In genomic region chr9:107736185-107736485, GRCm38 (mm10) we compare ENCODE assay signal across 8 mouse cellular contexts. TPM values are rescaled to one million over a fixed set of nuclear protein-coding genes. Genes with fewer than 3 reads are reported as not detected.
DNase-seq lines count a peak whose midpoint lies in the region; ATAC-seq and TF ChIP-seq lines count a peak whose summit lies in the region.

No protein-coding gene starts in this region.

- no peak for TF ChIP-seq CTCF in lung, adult 2 months (IDR thresholded peaks at IDR 0.05; ENCODE audit: insufficient read depth, low read length)

- peak overlapping the region; percentile 44 for H3K4me2 ChIP-seq in lung, embryonic 15.5 days
- peak overlapping the region; percentile 46 for H3K4me2 ChIP-seq in forebrain, embryonic 12.5 days
- peak overlapping the region; percentile 48 for H3K4me2 ChIP-seq in kidney, embryonic 16.5 days (replicated peaks; ENCODE audit: low read depth, low read length)
- H3K4me2 ChIP-seq in neural tube, embryonic 13.5 days: peak overlapping the region; percentile 39

- no peak for TF ChIP-seq POLR2A in lung, adult 2 months (IDR thresholded peaks at IDR 0.05; ENCODE audit: borderline replicate concordance, extremely low read depth, low read depth, low read length)

- 1% methylated on average over 7 of the region's 7 CpGs for WGBS in lung, embryonic 15.5 days
- 4% methylated on average over 7 of the region's 7 CpGs for WGBS in lung, adult 2 months
- 3% methylated on average over 7 of the region's 7 CpGs for WGBS in forebrain, embryonic 12.5 days
- 0% methylated on average over 7 of the region's 7 CpGs for WGBS in kidney, embryonic 16.5 days
- 2% methylated on average over 7 of the region's 7 CpGs for WGBS in neural tube, embryonic 13.5 days

- H3K9me3 ChIP-seq in lung, embryonic 15.5 days: no peaks in the 10 kb centered on the region
- no peaks in the 10 kb centered on the region for H3K9me3 ChIP-seq in forebrain, embryonic 12.5 days
- no peaks in the 10 kb centered on the region for H3K9me3 ChIP-seq in kidney, embryonic 16.5 days (ENCODE audit: low read length)
- H3K9me3 ChIP-seq in neural tube, embryonic 13.5 days: no peaks in the 10 kb centered on the region

- H3K4me3 ChIP-seq in lung, embryonic 15.5 days: no peak overlapping the region
- H3K4me3 ChIP-seq in lung, adult 2 months (replicated peaks; ENCODE audit: extremely low read depth, low read depth, low read length): no peak overlapping the region
- H3K4me3 ChIP-seq in forebrain, embryonic 12.5 days (replicated peaks): peak overlapping the region; percentile 16; the same call in 1 of the 2 replicates
- peak overlapping the region; percentile 15; the same call in 1 of the 2 replicates for H3K4me3 ChIP-seq in kidney, embryonic 16.5 days (ENCODE audit: low read length)
- H3K4me3 ChIP-seq in neural tube, embryonic 13.5 days: no peak overlapping the region

- DNase-seq in lung, adult 2 months: no peak
- no peak for DNase-seq in left cerebral cortex, adult 8-10 months (ENCODE audit: low spot score in 2 of 2)
- DNase-seq in gastrocnemius, postnatal 25 days: no peak
- no peak for DNase-seq in frontal cortex, adult 2 months (ENCODE audit: extremely low spot score in 1 of 2, low spot score in 1 of 2)

- peaks cover 30% of the 10 kb centered on the region for H3K36me3 ChIP-seq in lung, embryonic 15.5 days
- H3K36me3 ChIP-seq in forebrain, embryonic 12.5 days (replicated peaks): peaks cover 30% of the 10 kb centered on the region
- H3K36me3 ChIP-seq in kidney, embryonic 16.5 days (ENCODE audit: insufficient read depth, low read length): peaks cover 24% of the 10 kb centered on the region
- peaks cover 31% of the 10 kb centered on the region for H3K36me3 ChIP-seq in neural tube, embryonic 13.5 days

- H3K9ac ChIP-seq in lung, embryonic 15.5 days: no peak overlapping the region
- peak overlapping the region; percentile 43; the same call in 1 of the 2 replicates for H3K9ac ChIP-seq in forebrain, embryonic 12.5 days
- peak overlapping the region; percentile 37 for H3K9ac ChIP-seq in kidney, embryonic 16.5 days (replicated peaks; ENCODE audit: low read length)
- peak overlapping the region; percentile 22 for H3K9ac ChIP-seq in neural tube, embryonic 13.5 days

- H3K4me1 ChIP-seq in lung, embryonic 15.5 days: peaks cover 28% of the 10 kb centered on the region
- H3K4me1 ChIP-seq in lung, adult 2 months (ENCODE audit: control insufficient read depth, insufficient read depth, low read length): peaks cover 4% of the 10 kb centered on the region; the same call in 1 of the 2 replicates
- peaks cover 43% of the 10 kb centered on the region for H3K4me1 ChIP-seq in forebrain, embryonic 12.5 days
- peaks cover 32% of the 10 kb centered on the region for H3K4me1 ChIP-seq in kidney, embryonic 16.5 days (ENCODE audit: insufficient read depth, low read length)
- peaks cover 35% of the 10 kb centered on the region for H3K4me1 ChIP-seq in neural tube, embryonic 13.5 days (replicated peaks)

- ATAC-seq in lung, embryonic 15.5 days (ENCODE audit: borderline replicate concordance, extremely low read depth, low FRiP score, low TSS enrichment): no peak
- ATAC-seq in forebrain, embryonic 12.5 days (ENCODE audit: low FRiP score): no peak
- peak; percentile 88 for ATAC-seq in kidney, embryonic 16.5 days (ENCODE audit: low FRiP score, low TSS enrichment)
- ATAC-seq in neural tube, embryonic 13.5 days (ENCODE audit: low read depth): no peak

- no peak overlapping the region for H3K27ac ChIP-seq in lung, embryonic 15.5 days
- H3K27ac ChIP-seq in forebrain, embryonic 12.5 days: peak overlapping the region; percentile 70
- H3K27ac ChIP-seq in kidney, embryonic 16.5 days (ENCODE audit: low read length): peak overlapping the region; percentile 90
- H3K27ac ChIP-seq in neural tube, embryonic 13.5 days (replicated peaks): peak overlapping the region; percentile 57

- H3K27me3 ChIP-seq in lung, embryonic 15.5 days: peaks cover 12% of the 10 kb centered on the region; the same call in 1 of the 2 replicates
- H3K27me3 ChIP-seq in forebrain, embryonic 12.5 days: peaks cover 16% of the 10 kb centered on the region; the same call in 1 of the 2 replicates
- H3K27me3 ChIP-seq in kidney, embryonic 16.5 days (ENCODE audit: insufficient read depth, low read length): no peaks in the 10 kb centered on the region
- H3K27me3 ChIP-seq in neural tube, embryonic 13.5 days: peaks cover 5% of the 10 kb centered on the region; the same call in 1 of the 2 replicates

RNA-seq across cellular contexts. Expression of gene Sema3f, which starts 25.9 kb away (rescaled TPM):
- 12.3 and 13.7 TPM in 2 replicates for polyA plus RNA-seq in lung, embryonic 15.5 days (2015; fragmentation: Nextera tagmentation; extraction: Ambion mirVana)
- polyA plus RNA-seq in lung, adult 2 months (2012; rRNA removed): 318 and 413 TPM in 2 replicates
- polyA plus RNA-seq in forebrain, embryonic 12.5 days (2016; fragmentation: Nextera tagmentation; extraction: Ambion mirVana): 13.2 and 15.2 TPM in 2 replicates
- polyA plus RNA-seq in kidney, embryonic 16.5 days (2015; fragmentation: Nextera tagmentation; extraction: Ambion mirVana): 20.9 and 25.7 TPM in 2 replicates
- 12.2 and 13.2 TPM in 2 replicates for polyA plus RNA-seq in neural tube, embryonic 13.5 days (2015; fragmentation: Nextera tagmentation; extraction: Ambion mirVana)
- total RNA-seq in left cerebral cortex, adult 8-10 months (2022): 10 to 100 TPM; 14.5 to 17.6 (median 16.0) TPM
- total RNA-seq in gastrocnemius, postnatal 25 days (2021): 1 to 10 TPM; 5.9 to 9.7 TPM
- 21.2 and 22.3 TPM in 2 replicates for polyA plus RNA-seq in frontal cortex, adult 2 months (2012; rRNA removed)

RNA-seq across cellular contexts. Expression of gene Rbm5, which starts 34.7 kb away (rescaled TPM):
- 188 and 202 TPM in 2 replicates for polyA plus RNA-seq in lung, embryonic 15.5 days (2015; fragmentation: Nextera tagmentation; extraction: Ambion mirVana)
- 54.0 and 77.1 TPM in 2 replicates for polyA plus RNA-seq in lung, adult 2 months (2012; rRNA removed)
- polyA plus RNA-seq in forebrain, embryonic 12.5 days (2016; fragmentation: Nextera tagmentation; extraction: Ambion mirVana): 232 and 237 TPM in 2 replicates
- polyA plus RNA-seq in kidney, embryonic 16.5 days (2015; fragmentation: Nextera tagmentation; extraction: Ambion mirVana): 203 and 214 TPM in 2 replicates
- polyA plus RNA-seq in neural tube, embryonic 13.5 days (2015; fragmentation: Nextera tagmentation; extraction: Ambion mirVana): 252 and 279 TPM in 2 replicates
- total RNA-seq in left cerebral cortex, adult 8-10 months (2022): 100 to 1,000 TPM; 117 to 136 (median 126) TPM
- total RNA-seq in gastrocnemius, postnatal 25 days (2021): 10 to 100 TPM; 35.3 to 36.6 TPM
- polyA plus RNA-seq in frontal cortex, adult 2 months (2012; rRNA removed): 152 and 180 TPM in 2 replicates

RNA-seq across cellular contexts. Expression of gene Gnat1, which starts 56.6 kb away (rescaled TPM):
- 0.54 and 0.93 TPM in 2 replicates for polyA plus RNA-seq in lung, embryonic 15.5 days (2015; fragmentation: Nextera tagmentation; extraction: Ambion mirVana)
- 0.09 and 0.20 TPM in 2 replicates for polyA plus RNA-seq in lung, adult 2 months (2012; rRNA removed)
- 1.7 and 2.1 TPM in 2 replicates for polyA plus RNA-seq in forebrain, embryonic 12.5 days (2016; fragmentation: Nextera tagmentation; extraction: Ambion mirVana)
- 2.8 and 3.0 TPM in 2 replicates for polyA plus RNA-seq in kidney, embryonic 16.5 days (2015; fragmentation: Nextera tagmentation; extraction: Ambion mirVana)
- polyA plus RNA-seq in neural tube, embryonic 13.5 days (2015; fragmentation: Nextera tagmentation; extraction: Ambion mirVana): 0.96 and 2.4 TPM in 2 replicates
- 1 to 10 TPM in 1 of 4 experiments, under 1 TPM in 3; 0.32 to 1.0 (median 0.62) TPM for total RNA-seq in left cerebral cortex, adult 8-10 months (2022)
- total RNA-seq in gastrocnemius, postnatal 25 days (2021): not detected
- polyA plus RNA-seq in frontal cortex, adult 2 months (2012; rRNA removed): 0.15 and 0.28 TPM in 2 replicates

Comparison
In these comparisons a context has a peak if more than half of its experiments do, and no peak if none do; other contexts are left out.
1. RNA of gene Sema3f, which starts 25.9 kb away (polyA plus RNA-seq): 318 to 413 TPM in lung, adult 2 months; 21.2 to 22.3 TPM in frontal cortex, adult 2 months, 20.9 to 25.7 TPM in kidney, embryonic 16.5 days, 13.2 to 15.2 TPM in forebrain, embryonic 12.5 days, 12.3 to 13.7 TPM in lung, embryonic 15.5 days and 12.2 to 13.2 TPM in neural tube, embryonic 13.5 days; every median in the first group is over 10 times any median in the second.
2. H3K4me3 ChIP-seq: peak in forebrain, embryonic 12.5 days (single experiment) and kidney, embryonic 16.5 days (single experiment); none in lung, embryonic 15.5 days (single experiment), lung, adult 2 months (single experiment) and neural tube, embryonic 13.5 days (single experiment).
3. Peak in every context shown above with its lines, with median percentiles within 50 percentile points of each other: H3K4me2 ChIP-seq.